Mouse (Mus musculus): ENCODE data around the gene Sez6.

DNA sequence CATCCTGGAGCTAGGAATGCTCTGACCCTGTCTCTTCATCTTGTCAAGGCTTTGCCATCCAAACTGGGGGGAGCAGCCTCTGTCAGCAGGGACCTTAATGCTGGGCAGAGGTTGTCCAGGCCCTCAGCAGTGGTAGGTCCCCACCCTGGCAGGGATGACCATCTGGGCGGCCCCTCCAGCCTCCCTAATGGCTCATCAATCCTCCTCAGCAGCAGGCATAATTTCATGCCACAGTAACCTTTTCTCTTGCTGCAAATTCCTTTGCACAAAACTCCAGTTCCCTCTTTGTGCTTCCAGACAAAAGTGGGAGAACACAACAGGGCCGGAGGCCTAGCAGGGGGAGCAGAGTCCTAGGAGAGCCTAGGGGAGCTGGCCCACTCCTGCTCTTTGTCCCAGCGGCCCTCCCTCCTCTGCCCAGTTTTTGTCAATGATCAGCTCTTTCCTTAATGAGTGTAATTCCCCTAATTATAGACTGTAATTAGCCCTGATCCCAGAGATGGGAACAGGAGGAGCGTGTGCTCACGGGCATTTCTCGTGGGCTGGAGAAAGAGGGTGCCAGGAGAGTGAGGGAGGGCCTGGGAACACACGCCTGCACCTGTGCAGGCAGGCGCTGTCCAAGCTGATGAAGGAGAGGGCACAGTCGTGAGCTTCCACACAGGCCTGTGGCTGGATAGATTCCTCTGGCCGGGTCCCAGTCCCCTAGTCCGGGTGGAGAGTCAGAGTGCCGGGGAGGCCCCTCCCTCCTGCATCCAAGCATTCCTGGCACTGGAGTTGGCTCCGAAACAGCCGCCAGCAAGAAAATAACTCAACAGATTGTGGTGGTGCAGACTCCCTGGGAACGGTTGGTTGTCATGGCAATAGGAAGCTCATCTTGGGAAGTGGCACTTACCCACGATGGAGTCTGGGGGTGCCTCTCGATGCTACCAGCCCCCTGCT is 34.8 kb downstream of the Sez6 start:
- TF ChIP-seq CTCF (conservative IDR thresholded peaks at IDR 0.05; ENCODE audit: low read length) (no peak), NANOG (IDR thresholded peaks at IDR 0.05; ENCODE audit: borderline replicate concordance, low read length) (no peak)

Measured in E14TG2a.4 (cell line).